Comparison of ENCODE assay signal across 14 mouse cellular contexts in genomic region chr5:107972444-107973272, GRCm38 (mm10). TPM values are rescaled to one million over a fixed set of nuclear protein-coding genes. Genes with fewer than 3 reads are reported as not detected.
DNase-seq lines count a peak whose midpoint lies in the region; ATAC-seq and TF ChIP-seq lines count a peak whose summit lies in the region.
"Had no signal": no experiment of that assay in that cellular context is flagged by ENCODE, and none has a peak within 500 bp of the region (broad histone marks: within the 10 kb centered on the region; RNA-seq: fewer than 3 reads in every experiment).

No protein-coding gene starts in this region.

- no peak overlapping the region for H3K4me2 ChIP-seq in heart, postnatal 0 days (ENCODE audit: low read depth, low read length)
- H3K4me2 ChIP-seq in liver, embryonic 12.5 days = peak overlapping the region; percentile 54
- H3K4me2 ChIP-seq: heart, embryonic 12.5 days; limb, embryonic 13.5 days; midbrain, embryonic 13.5 days; neural tube, embryonic 12.5 days had no signal

- intact Hi-C loops in heart, postnatal 36 days (cut with DNase I) = no loop called here

- TF ChIP-seq EP300 in heart, postnatal 0 days (IDR thresholded peaks at IDR 0.05; ENCODE audit: low read depth) = no peak
- no peak for TF ChIP-seq EP300 in ES-Bruce4 (IDR thresholded peaks at IDR 0.05; ENCODE audit: insufficient read depth, low read depth, low read length)

- no peak for TF ChIP-seq POLR2A in ES-Bruce4 (IDR thresholded peaks at IDR 0.05; ENCODE audit: insufficient read depth, low read length)
- no peak for TF ChIP-seq POLR2A in bone marrow, adult 2 months (IDR thresholded peaks at IDR 0.05; ENCODE audit: borderline replicate concordance, control insufficient read depth, low read depth, low read length)

- H3K4me1 ChIP-seq in heart, postnatal 0 days (ENCODE audit: control insufficient read depth, insufficient read depth) = peaks cover 14% of the 10 kb centered on the region
- H3K4me1 ChIP-seq in ES-Bruce4 (ENCODE audit: control insufficient read depth, insufficient read depth, low read length) = no peaks in the 10 kb centered on the region
- peaks cover 6% of the 10 kb centered on the region; the same call in 1 of the 2 replicates for H3K4me1 ChIP-seq in bone marrow, adult 2 months (ENCODE audit: control insufficient read depth, insufficient read depth, low read length)
- H3K4me1 ChIP-seq in liver, embryonic 12.5 days = peaks cover 64% of the 10 kb centered on the region
- H3K4me1 ChIP-seq: neural tube, embryonic 12.5 days had no signal

- no peak overlapping the region for H3K4me3 ChIP-seq in heart, postnatal 0 days (ENCODE audit: low read depth, low read length)
- H3K4me3 ChIP-seq in ES-Bruce4 (ENCODE audit: low read depth, low read length) = no peak overlapping the region
- no peak overlapping the region for H3K4me3 ChIP-seq in bone marrow, adult 2 months (replicated peaks; ENCODE audit: control insufficient read depth, low read depth, low read length)
- peak overlapping the region; percentile 1; the same call in 1 of the 2 replicates for H3K4me3 ChIP-seq in liver, embryonic 12.5 days
- H3K4me3 ChIP-seq: heart, embryonic 12.5 days; limb, embryonic 13.5 days; midbrain, embryonic 13.5 days; neural tube, embryonic 12.5 days had no signal

- no peak for DNase-seq in heart, postnatal 0 days (ENCODE audit: low spot score)
- DNase-seq in heart, postnatal 36 days = no peak
- DNase-seq in ovary, postnatal 10 days (ENCODE audit: low spot score) = no peak
- DNase-seq in retina, postnatal 1 day = no peak
- DNase-seq: cerebellum, adult 9-11 months; layer of hippocampus, postnatal 36 days had no signal

- H3K9ac ChIP-seq in heart, postnatal 0 days (replicated peaks; ENCODE audit: low read depth, low read length) = no peak overlapping the region
- no peak overlapping the region for H3K9ac ChIP-seq in ES-Bruce4 (ENCODE audit: low read depth, poor library complexity, severe bottlenecking)
- H3K9ac ChIP-seq in liver, embryonic 12.5 days = peak overlapping the region; percentile 52
- H3K9ac ChIP-seq: heart, embryonic 12.5 days; limb, embryonic 13.5 days; midbrain, embryonic 13.5 days; neural tube, embryonic 12.5 days had no signal

- H3K27ac ChIP-seq in heart, postnatal 0 days (ENCODE audit: low read depth) = peak overlapping the region; percentile 4; the same call in 1 of the 2 replicates
- H3K27ac ChIP-seq in ES-Bruce4 (ENCODE audit: insufficient read depth, low read length) = peak overlapping the region; percentile 37
- peak overlapping the region; percentile 7 for H3K27ac ChIP-seq in bone marrow, adult 2 months (ENCODE audit: control insufficient read depth, insufficient read depth, low read depth, low read length, poor library complexity)
- H3K27ac ChIP-seq in liver, embryonic 12.5 days = peak overlapping the region; percentile 83
- H3K27ac ChIP-seq: limb, embryonic 13.5 days; midbrain, embryonic 13.5 days; neural tube, embryonic 12.5 days had no signal

- ATAC-seq in heart, postnatal 0 days (ENCODE audit: insufficient read depth, low read depth) = no peak
- peak; percentile 87 for ATAC-seq in liver, embryonic 12.5 days
- ATAC-seq: hindbrain, embryonic 16.5 days; midbrain, embryonic 13.5 days had no signal

- 56% methylated on average over 13 of the region's 13 CpGs for WGBS in heart, postnatal 0 days
- 43% methylated on average over 13 of the region's 13 CpGs for WGBS in bone marrow, adult 2 months
- WGBS in liver, embryonic 12.5 days (ENCODE audit: insufficient replicate concordance) = 23% methylated on average over 13 of the region's 13 CpGs

- no peaks in the 10 kb centered on the region for H3K27me3 ChIP-seq in heart, postnatal 0 days (ENCODE audit: control insufficient read depth, insufficient read depth, low read length)
- no peaks in the 10 kb centered on the region for H3K27me3 ChIP-seq in ES-Bruce4 (ENCODE audit: control insufficient read depth, insufficient read depth, low read length, poor library complexity, severe bottlenecking)
- no peaks in the 10 kb centered on the region for H3K27me3 ChIP-seq in liver, embryonic 12.5 days (replicated peaks)
- H3K27me3 ChIP-seq: heart, embryonic 12.5 days; limb, embryonic 13.5 days; midbrain, embryonic 13.5 days; neural tube, embryonic 12.5 days had no signal

- no peaks in the 10 kb centered on the region for H3K36me3 ChIP-seq in heart, postnatal 0 days (replicated peaks; ENCODE audit: control insufficient read depth, insufficient read depth, low read length)
- H3K36me3 ChIP-seq in ES-Bruce4 (ENCODE audit: control insufficient read depth, insufficient read depth, low read length, poor library complexity, severe bottlenecking) = no peaks in the 10 kb centered on the region
- H3K36me3 ChIP-seq in liver, embryonic 12.5 days = no peaks in the 10 kb centered on the region
- H3K36me3 ChIP-seq: heart, embryonic 12.5 days; limb, embryonic 13.5 days; midbrain, embryonic 13.5 days; neural tube, embryonic 12.5 days had no signal

- H3K9me3 ChIP-seq in heart, postnatal 0 days (replicated peaks; ENCODE audit: control insufficient read depth, low read length) = no peaks in the 10 kb centered on the region
- H3K9me3 ChIP-seq in ES-Bruce4 (replicated peaks; ENCODE audit: control insufficient read depth, insufficient read depth, low read length, poor library complexity, severe bottlenecking) = no peaks in the 10 kb centered on the region
- no peaks in the 10 kb centered on the region for H3K9me3 ChIP-seq in liver, embryonic 12.5 days (replicated peaks)
- H3K9me3 ChIP-seq: heart, embryonic 12.5 days; limb, embryonic 13.5 days; midbrain, embryonic 13.5 days; neural tube, embryonic 12.5 days had no signal

- TF ChIP-seq CTCF in heart, postnatal 0 days (IDR thresholded peaks at IDR 0.05; ENCODE audit: low read depth) = no peak
- no peak for TF ChIP-seq CTCF in ES-Bruce4 (IDR thresholded peaks at IDR 0.05; ENCODE audit: low read depth, low read length)
- no peak for TF ChIP-seq CTCF in bone marrow, adult 2 months (IDR thresholded peaks at IDR 0.05; ENCODE audit: control insufficient read depth, insufficient read depth, low read length)

RNA-seq across cellular contexts. Expression of gene Fam69a, which starts 14.2 kb away (rescaled TPM):
- total RNA-seq in heart, postnatal 0 days (2014; rRNA removed; ENCODE audit: low replicate concordance) = 1.9 and 5.7 TPM in 2 replicates
- 18.6 and 19.2 TPM in 2 replicates for polyA plus RNA-seq in heart, postnatal 0 days (2015; fragmentation: Nextera tagmentation; extraction: Ambion mirVana)
- 1 to 10 TPM; 8.2 to 8.9 TPM for total RNA-seq in heart, postnatal 36 days (2021)
- polyA plus RNA-seq in ES-Bruce4 (2011; ENCODE audit: insufficient read depth, insufficient read length, low read depth, missing spikeins) = 7.8 and 8.9 TPM in 2 replicates
- polyA plus RNA-seq in bone marrow, adult 2 months (2011; ENCODE audit: insufficient read depth, insufficient read length, low replicate concordance, missing spikeins) = 13.5 and 14.2 TPM in 2 replicates
- 12.5 and 13.8 TPM in 2 replicates for polyA plus RNA-seq in liver, embryonic 12.5 days (2016; fragmentation: Nextera tagmentation; extraction: Ambion mirVana)

Comparison
In these comparisons a context has a peak if more than half of its experiments do, and no peak if none do; other contexts are left out.
1. H3K27ac ChIP-seq: peak in every context shown above with its lines; median percentile 83 in liver, embryonic 12.5 days; 37 in ES-Bruce4; 7 in bone marrow, adult 2 months; 4 in heart, postnatal 0 days.